Mouse (Mus musculus) testis, adult 2 months (tissue): ENCODE data around the gene Bhlha15.

Experiments
- CTCF ChIP-seq: fragments of 200-500 bp; IDR thresholded peaks from 2 replicates; pipeline ENCODE4 v1.5.1; 2012; ENCODE audit warnings: low read depth, mild to moderate bottlenecking, inconsistent platforms, low read length, moderate library complexity; ENCODE audit not compliant: control insufficient read depth, insufficient read depth, insufficient replicate concordance
- POLR2A ChIP-seq: fragments of 200-500 bp; IDR thresholded peaks from 2 replicates; pipeline ENCODE4 v1.6.1; 2012; ENCODE audit warnings: low read depth, mild to moderate bottlenecking, inconsistent platforms, low read length, moderate library complexity; ENCODE audit not compliant: control insufficient read depth

DNA sequence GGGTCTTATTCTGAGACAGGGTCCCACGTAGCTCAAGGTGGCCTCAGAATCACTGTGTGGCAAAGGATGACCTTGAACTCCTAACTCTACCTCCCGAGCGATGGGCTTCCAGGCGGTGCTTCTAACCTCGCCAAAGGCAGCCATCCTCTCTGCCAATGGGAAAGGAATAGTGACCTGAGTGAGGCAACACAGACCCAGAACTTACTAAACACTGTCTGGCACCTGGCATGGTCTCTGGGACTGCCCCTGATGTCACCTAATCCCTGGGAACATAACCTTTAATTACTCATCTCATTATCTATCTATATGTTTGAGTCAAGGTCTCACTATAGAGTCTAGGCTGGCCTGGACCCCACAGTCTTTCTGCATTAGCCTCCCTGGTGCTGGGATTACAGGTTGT lies 29.9 kb downstream of the Bhlha15 start:
- no peak for TF ChIP-seq CTCF
- TF ChIP-seq POLR2A: no peak
